Mouse (Mus musculus) small intestine, adult 2 months (tissue): Measurements from ENCODE around the gene Pld3.

Source experiments
- CTCF ChIP-seq: fragments of 200-500 bp; IDR thresholded peaks from 2 replicates; pipeline ENCODE4 v1.5.1; 2012; ENCODE audit warnings: low read depth, mild to moderate bottlenecking, control low read depth, inconsistent platforms, low read length, moderate library complexity, mixed read lengths; ENCODE audit not compliant: insufficient replicate concordance, insufficient read length; ENCODE audit errors: extremely low read depth
- POLR2A ChIP-seq: fragments of 200-500 bp; IDR thresholded peaks from 2 replicates; pipeline ENCODE4 v1.6.1; 2012; ENCODE audit warnings: low read depth, mild to moderate bottlenecking, control low read depth, inconsistent platforms, low read length, moderate library complexity

DNA sequence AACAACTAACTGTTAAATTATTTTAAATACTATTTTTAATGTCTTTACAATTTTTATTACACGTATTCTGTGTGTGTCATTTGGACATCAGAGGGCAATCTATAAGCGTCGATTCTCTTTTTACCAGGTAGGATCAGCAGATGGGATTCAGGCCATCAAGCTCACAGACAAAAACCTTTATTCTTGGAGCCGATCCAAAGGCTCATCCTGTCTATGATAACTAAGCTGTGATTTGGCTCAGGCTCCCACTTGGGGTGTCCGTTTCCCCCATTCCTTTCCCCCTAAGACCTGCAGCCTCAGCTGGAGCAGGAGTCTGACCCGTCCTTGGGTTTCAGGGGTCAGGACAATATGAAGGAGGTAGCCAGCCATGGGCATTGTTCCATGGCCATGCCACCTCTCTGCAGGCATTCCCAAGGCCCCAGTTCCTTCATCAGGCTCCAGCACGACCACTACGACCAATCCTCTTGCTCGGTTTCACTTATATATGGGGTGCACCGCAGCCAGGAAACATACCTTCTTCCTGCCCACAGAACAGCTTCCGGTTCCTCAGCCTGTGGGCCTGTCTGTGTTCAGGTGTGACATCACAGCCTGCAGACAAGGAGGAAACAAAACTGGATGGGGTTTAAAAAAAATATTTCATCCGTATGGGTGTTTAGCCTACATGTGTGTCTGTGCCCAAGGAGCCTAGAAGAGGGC is 8.2 kb downstream of the Pld3 start:
- no peak for TF ChIP-seq CTCF
- no peak for TF ChIP-seq POLR2A
